ENCODE assay signal across 8 mouse cellular contexts in genomic region chr16:37814383-37814971, GRCm38 (mm10). TPM values are rescaled to one million over a fixed set of nuclear protein-coding genes. Genes with fewer than 3 reads are reported as not detected.
DNase-seq lines count a peak whose midpoint lies in the region; ATAC-seq lines count a peak whose summit lies in the region.

No protein-coding gene starts in this region.

- no peaks in the 10 kb centered on the region for H3K36me3 ChIP-seq in hindbrain, embryonic 15.5 days

- DNase-seq in T-cell, adult 2 months (ENCODE audit: low spot score) = peak; percentile 41
- DNase-seq in cerebellum, postnatal 10 days = peak; percentile 79 to 83
- DNase-seq in frontal cortex, postnatal 36 days (ENCODE audit: low spot score in 2 of 2) = peak; percentile 51 to 81
- peak; percentile 46 to 63 for DNase-seq in left cerebral cortex, adult 18-20 months (ENCODE audit: low spot score in 2 of 2)
- DNase-seq in lung, postnatal 36 days = peak; percentile 92
- DNase-seq in retina, postnatal 7 days (ENCODE audit: low read depth, low spot score) = peak; percentile 54

- peaks cover 30% of the 10 kb centered on the region for H3K4me1 ChIP-seq in hindbrain, embryonic 15.5 days (replicated peaks)

- H3K9me3 ChIP-seq in hindbrain, embryonic 15.5 days = no peaks in the 10 kb centered on the region

- H3K4me3 ChIP-seq in hindbrain, embryonic 15.5 days = no peak overlapping the region

- no peak overlapping the region for H3K9ac ChIP-seq in hindbrain, embryonic 15.5 days

- 13% methylated on average over 7 of the region's 7 CpGs for WGBS in hindbrain, embryonic 15.5 days

- H3K27me3 ChIP-seq in hindbrain, embryonic 15.5 days = no peaks in the 10 kb centered on the region

- H3K4me2 ChIP-seq in hindbrain, embryonic 15.5 days = peak overlapping the region; percentile 35

- peak; percentile 93 for ATAC-seq in hindbrain, embryonic 15.5 days (ENCODE audit: low FRiP score, low read depth)
- ATAC-seq in erythroblast, adult 5-6 weeks (replicated peaks; ENCODE audit: low FRiP score, poor library complexity, severe bottlenecking) = no peak

- peak overlapping the region; percentile 73 for H3K27ac ChIP-seq in hindbrain, embryonic 15.5 days (replicated peaks)

RNA-seq across cellular contexts. Expression of gene Fstl1, which starts 37.8 kb away (rescaled TPM):
- polyA plus RNA-seq in hindbrain, embryonic 15.5 days (2015; fragmentation: Nextera tagmentation; extraction: Ambion mirVana) = 92.7 and 103 TPM in 2 replicates
- total RNA-seq in left cerebral cortex, adult 18-20 months (2021) = 10 to 100 TPM; 27.6 to 27.9 TPM
- 0.63 TPM in 1 of 2 replicates, not detected in the other for total RNA-seq in erythroblast, adult 5-6 weeks (2015; ENCODE audit: low replicate concordance)
- 0.77 and 0.98 TPM in 2 replicates for total RNA-seq in erythroblast, adult 5-6 weeks (2017; ENCODE audit: low replicate concordance)

RNA-seq across cellular contexts. Expression of gene Gm36028, which starts 46.5 kb away (rescaled TPM):
- 0.14 and 0.27 TPM in 2 replicates for polyA plus RNA-seq in hindbrain, embryonic 15.5 days (2015; fragmentation: Nextera tagmentation; extraction: Ambion mirVana)
- total RNA-seq in left cerebral cortex, adult 18-20 months (2021) = not detected
- not detected in 2 replicates for total RNA-seq in erythroblast, adult 5-6 weeks (2015; ENCODE audit: low replicate concordance)
- total RNA-seq in erythroblast, adult 5-6 weeks (2017; ENCODE audit: low replicate concordance) = not detected in 2 replicates

RNA-seq across cellular contexts. Expression of gene Lrrc58, which starts 53.7 kb away (rescaled TPM):
- polyA plus RNA-seq in hindbrain, embryonic 15.5 days (2015; fragmentation: Nextera tagmentation; extraction: Ambion mirVana) = 48.2 and 51.7 TPM in 2 replicates
- 10 to 100 TPM; 93.4 to 97.3 TPM for total RNA-seq in left cerebral cortex, adult 18-20 months (2021)
- total RNA-seq in erythroblast, adult 5-6 weeks (2015; ENCODE audit: low replicate concordance) = 7.9 and 17.1 TPM in 2 replicates
- 5.6 and 8.1 TPM in 2 replicates for total RNA-seq in erythroblast, adult 5-6 weeks (2017; ENCODE audit: low replicate concordance)

Comparison
In these comparisons a context has a peak if more than half of its experiments do, and no peak if none do; other contexts are left out.
1. DNase-seq: peak in every context shown above with its lines; median percentile 92 in lung, postnatal 36 days; 81 in cerebellum, postnatal 10 days; 66 in frontal cortex, postnatal 36 days; 54 in left cerebral cortex, adult 18-20 months; 54 in retina, postnatal 7 days; 41 in T-cell, adult 2 months.
2. RNA of gene Fstl1, which starts 37.8 kb away (total RNA-seq): 27.6 to 27.9 TPM in left cerebral cortex, adult 18-20 months; 0.63 to 0.98 TPM in erythroblast, adult 5-6 weeks; every median in the first group is over 10 times any median in the second.
3. RNA of gene Lrrc58, which starts 53.7 kb away (total RNA-seq): 93.4 to 97.3 TPM in left cerebral cortex, adult 18-20 months; 5.6 to 17.1 TPM in erythroblast, adult 5-6 weeks; every median in the first group is over 4 times any median in the second.